Mouse (Mus musculus) cerebellum, adult 9-11 months (tissue): Measurements from ENCODE around the gene Cntnap5c.

Experiments
- DNase-seq: peaks from one replicate; pipeline ENCODE4 v3.0.0; 2022

Gene Cntnap5c

DNA sequence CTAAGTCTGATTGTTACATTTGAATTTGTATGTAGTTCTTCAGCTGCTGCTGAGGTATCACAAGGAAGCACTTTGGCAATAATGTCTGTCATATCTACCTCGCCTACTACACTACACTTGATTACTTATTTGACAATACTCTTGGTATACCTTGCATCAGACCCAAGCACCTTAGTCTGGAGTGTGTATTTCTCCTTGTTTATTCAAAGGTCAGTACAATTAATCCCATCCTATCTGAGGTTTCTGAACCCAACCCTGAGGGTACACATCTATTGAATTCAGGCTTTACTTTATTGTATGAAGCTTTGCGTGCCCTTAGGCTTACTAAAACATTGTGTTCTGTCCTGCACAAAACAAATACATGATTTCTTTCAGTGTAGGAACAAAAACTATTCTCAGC lies 235.1 kb downstream of the Cntnap5c start:
- DNase-seq: no peak

DNA sequence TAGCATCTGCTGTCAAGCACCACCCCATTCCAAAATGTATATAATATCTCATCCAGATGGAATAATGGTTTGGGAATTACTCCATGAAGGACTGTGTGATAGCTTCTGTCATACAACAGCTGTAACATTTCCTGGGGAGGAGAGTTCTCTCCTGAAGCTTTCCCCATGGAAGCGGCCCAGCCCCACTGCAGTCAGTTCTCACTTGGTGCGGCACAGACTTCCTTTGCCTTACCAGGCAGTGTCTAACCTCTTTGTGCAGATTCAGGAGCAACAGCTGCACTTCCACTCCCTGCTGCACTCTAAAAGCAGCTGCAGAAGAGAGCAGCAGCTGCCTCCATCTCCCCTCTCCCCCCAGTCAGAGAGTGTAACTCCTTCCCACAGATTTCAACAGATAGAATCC lies 271.8 kb downstream of the Cntnap5c start:
- DNase-seq: no peak

GRCm38 (mm10) chr17:58045149-58045548 lies 275.8 kb downstream of the Cntnap5c start:
- no peak for DNase-seq

- no peak for DNase-seq
Observed at GRCm38 (mm10) chr17:58069912-58070311, 300.5 kb downstream of the Cntnap5c start.

GRCm38 (mm10) chr17:58082676-58083075 lies 313.3 kb downstream of the Cntnap5c start:
- no peak for DNase-seq

- DNase-seq: no peak
Observed at GRCm38 (mm10) chr17:58104505-58104904, 335.1 kb downstream of the Cntnap5c start.

DNA sequence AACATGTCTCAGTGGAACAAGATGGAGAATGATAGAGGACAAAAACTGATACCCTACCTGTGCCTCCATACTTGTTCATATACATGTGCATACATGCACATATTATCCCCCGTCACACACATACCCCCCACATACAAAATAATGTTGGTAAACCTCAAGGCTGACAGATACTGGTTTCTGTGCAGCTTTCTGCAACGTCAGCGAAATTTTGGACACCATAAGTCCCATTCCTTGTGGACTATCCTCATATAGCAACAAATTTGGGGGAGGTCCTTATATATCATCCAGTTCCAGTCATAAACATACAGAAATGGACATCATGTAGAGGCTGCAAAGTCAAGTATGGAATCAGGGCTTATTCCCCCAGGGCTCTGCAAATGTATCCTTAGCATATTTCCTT lies 338.5 kb downstream of the Cntnap5c start:
- DNase-seq: no peak

DNA sequence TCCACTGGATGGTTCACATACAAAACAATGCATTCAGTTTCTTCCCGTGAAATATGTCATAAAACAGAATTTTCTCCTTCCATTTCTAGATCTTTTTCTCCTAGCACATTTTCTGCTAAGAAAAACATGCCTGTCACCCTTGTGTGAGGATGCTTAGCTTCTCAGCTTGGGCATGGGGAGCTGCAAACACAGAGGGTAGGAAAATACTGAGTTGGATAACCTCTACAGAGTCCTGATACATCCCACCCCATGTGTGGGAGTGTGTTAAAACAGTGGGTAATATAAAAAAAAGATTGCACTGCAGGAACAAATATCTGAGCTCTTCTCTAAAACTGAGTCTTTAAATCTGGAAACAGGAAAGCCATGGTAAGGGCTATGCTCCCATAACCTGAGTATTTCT lies 339.0 kb downstream of the Cntnap5c start:
- no peak for DNase-seq

DNA sequence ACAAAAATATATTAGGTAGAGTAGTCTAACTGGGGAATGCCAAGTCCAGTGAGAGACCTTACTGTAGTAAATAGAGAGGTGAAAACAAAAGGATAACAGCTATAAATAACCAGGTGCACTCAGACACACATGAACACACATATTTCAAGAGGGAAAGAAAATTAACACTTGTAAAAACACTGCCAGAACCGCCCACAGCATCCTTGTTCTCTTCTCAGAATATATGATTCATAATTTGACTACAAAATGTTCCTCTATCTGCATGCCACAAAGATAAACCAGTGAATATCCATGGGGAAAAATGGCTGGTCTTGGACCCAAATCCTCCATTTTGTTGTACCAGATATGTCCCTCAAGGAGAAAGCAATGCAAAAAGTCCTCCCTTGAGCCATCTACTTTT lies 417.8 kb downstream of the Cntnap5c start:
- DNase-seq: no peak

DNA sequence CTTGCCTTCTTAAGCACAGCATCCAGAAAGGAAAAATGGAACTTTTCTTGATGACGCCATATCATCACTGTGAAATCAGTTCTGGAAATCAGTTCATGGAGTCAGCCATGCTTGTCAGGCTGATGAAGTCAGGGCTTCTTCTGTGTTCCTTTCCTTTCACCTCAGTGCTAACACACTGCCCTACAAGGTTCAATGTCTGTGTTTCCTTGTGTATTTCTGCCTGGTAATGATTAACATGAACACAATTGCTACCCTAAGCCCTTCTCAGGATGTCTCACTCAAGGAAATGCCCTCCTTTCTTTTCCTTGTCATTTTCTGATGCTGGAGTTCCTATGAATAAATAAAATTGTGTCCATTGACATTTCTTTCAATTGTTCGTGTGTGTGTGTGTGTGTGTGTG lies 431.8 kb downstream of the Cntnap5c start:
- DNase-seq: no peak

DNA sequence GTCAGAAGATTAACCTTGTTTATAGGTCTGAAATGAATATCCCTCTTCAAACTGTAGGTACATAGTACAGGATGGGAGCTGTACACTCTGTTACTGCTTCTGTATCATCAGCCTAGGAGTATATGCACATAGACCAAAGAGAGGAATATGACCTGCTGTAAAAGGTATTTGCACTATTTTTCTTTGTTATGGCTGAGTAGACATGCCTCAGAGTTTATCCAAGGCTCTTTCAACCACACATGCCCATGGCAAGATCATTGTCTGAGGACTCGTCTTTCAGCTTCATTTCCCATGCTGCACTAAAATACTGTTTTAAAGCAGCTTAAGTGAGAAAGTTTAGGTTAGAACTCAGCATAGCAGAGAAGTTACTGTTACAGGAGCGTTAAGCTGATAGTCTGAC lies 498.7 kb downstream of the Cntnap5c start:
- no peak for DNase-seq

DNA sequence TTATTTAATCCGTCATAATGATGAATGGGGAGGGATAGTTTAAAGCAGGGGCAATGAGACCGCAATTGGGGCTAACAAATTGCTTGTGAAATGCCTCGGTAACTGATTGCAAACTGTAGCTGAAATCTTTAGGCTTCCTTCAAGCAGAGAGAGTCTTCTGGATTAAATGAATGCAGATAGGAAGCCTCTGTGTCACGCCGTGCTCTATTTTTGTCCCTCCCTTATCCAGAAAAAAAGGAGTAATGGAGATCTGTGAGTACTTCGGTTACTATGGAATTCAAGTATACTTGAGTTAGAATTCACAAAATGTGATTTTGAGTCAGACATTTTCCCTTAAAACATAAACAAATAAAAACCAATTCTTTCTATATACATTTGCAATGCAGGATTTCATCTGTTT lies 581.9 kb downstream of the Cntnap5c start:
- DNase-seq: no peak

- no peak for DNase-seq
Observed at GRCm38 (mm10) chr17:58356224-58356623, 586.9 kb downstream of the Cntnap5c start.

GRCm38 (mm10) chr17:58363582-58364267 lies 594.4 kb downstream of the Cntnap5c start:
- no peak for DNase-seq

- DNase-seq: no peak
Observed at GRCm38 (mm10) chr17:58370089-58370488, 600.7 kb downstream of the Cntnap5c start.

DNA sequence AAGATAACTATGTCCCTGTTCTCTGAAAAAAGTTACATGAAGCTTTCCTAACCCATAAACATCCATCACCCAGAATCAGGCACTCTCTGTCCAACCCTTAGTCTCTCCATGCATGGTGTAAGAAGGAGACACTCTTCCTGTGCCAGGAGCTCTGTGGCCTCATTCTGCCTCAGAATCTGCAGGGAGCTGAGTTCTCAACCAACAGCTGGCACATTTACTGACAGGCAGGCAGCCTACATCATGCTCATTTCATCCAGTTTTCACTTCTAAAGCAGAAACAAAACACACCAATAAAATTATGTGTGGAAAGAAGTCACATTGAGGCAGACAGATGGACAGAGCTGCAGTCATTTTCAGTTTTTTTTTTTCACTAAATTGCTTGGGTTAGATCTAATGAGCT lies 638.4 kb downstream of the Cntnap5c start:
- DNase-seq: no peak

- no peak for DNase-seq
Observed at GRCm38 (mm10) chr17:58408756-58409155, 639.4 kb downstream of the Cntnap5c start.

DNA sequence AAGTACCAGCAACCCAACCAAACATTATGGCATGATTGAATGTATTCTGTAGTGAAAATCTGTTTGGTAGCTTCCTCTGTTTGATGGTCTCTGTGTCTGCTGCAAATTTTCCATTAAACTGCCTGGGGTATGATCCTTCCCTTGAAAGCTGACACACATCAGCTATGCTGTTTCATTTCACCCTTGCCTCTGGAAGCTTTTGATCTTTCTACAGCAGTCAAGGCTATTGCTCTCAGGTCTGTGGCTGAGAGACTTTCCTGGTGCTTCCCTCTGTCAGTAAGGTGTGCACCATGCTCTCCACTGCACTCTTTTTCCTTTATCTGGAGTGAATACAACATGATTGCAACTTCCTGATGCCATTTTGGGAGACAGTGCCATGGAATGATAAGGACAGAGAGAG lies 668.1 kb downstream of the Cntnap5c start:
- no peak for DNase-seq
